1 mouse cellular context compared by ENCODE assay signal in the genomic region with DNA sequence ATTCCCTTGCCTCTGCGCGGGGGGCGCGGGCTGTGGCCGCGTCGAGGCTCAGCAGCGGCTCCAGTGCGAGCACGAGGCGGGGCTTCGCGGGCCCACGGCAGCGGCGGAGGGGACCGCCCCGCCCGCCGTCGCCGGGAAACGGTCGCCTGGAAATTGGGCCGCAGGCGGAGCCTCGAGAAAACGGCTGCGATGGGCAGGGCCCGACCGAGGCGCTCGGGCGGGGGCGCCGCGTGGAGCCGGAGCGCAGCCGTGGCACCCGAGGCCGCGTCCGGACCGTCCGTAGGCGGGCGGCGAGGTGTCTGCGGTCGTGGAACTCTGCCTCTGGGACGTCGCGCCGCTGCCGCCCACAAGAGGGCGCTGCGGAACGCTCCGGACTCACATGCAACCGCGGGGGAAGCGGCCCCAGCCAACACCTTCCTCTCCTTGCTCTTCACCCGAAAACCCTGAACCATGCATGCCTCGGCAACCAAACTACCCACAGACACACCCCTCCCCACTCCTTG.
TF ChIP-seq lines count a peak whose summit lies in the region.

A gene (minus strand): TSS at position 52 of the 503 bp plus-strand sequence.

TF ChIP-seq in CH12.LX, 34 proteins besides CTCF, POLR2A, EP300 and RAD21 (continued from another document):
- TF ChIP-seq ZC3H11A (IDR thresholded peaks at IDR 0.05; ENCODE audit: low read depth, low read length): peak; percentile 24; the same call in 1 of the 2 replicates
- TF ChIP-seq PAX5 (IDR thresholded peaks at IDR 0.05; ENCODE audit: low read length): no peak
- TF ChIP-seq MAX (IDR thresholded peaks at IDR 0.05; ENCODE audit: low read length): peak; percentile 92
- no peak for TF ChIP-seq JUND (conservative IDR thresholded peaks at IDR 0.05; ENCODE audit: low read depth, low read length)
- TF ChIP-seq IRF4 (IDR thresholded peaks at IDR 0.05; ENCODE audit: low read depth, low read length): peak; percentile 64
- peak; percentile 55; the same call in 1 of the 2 replicates for TF ChIP-seq ELF1 (IDR thresholded peaks at IDR 0.05; ENCODE audit: low read depth, low read length)
- no peak for TF ChIP-seq TBP (conservative IDR thresholded peaks at IDR 0.05; ENCODE audit: low read depth, low read length)
- TF ChIP-seq ZKSCAN1 (IDR thresholded peaks at IDR 0.05; ENCODE audit: borderline replicate concordance, low read depth, low read length): no peak
- TF ChIP-seq KAT2A (IDR thresholded peaks at IDR 0.05; ENCODE audit: insufficient replicate concordance, low read length): no peak
- no peak for TF ChIP-seq POLR2AphosphoS2 (IDR thresholded peaks at IDR 0.05; ENCODE audit: low read depth, low read length)
- TF ChIP-seq USF2 (conservative IDR thresholded peaks at IDR 0.05; ENCODE audit: low read depth, low read length): no peak
- TF ChIP-seq NELFE (IDR thresholded peaks at IDR 0.05; ENCODE audit: low read depth, low read length): peak; percentile 51; the same call in 1 of the 2 replicates
- TF ChIP-seq HCFC1 (IDR thresholded peaks at IDR 0.05; ENCODE audit: low read depth, low read length): peak; percentile 37
- no peak for TF ChIP-seq ZNF384 (IDR thresholded peaks at IDR 0.05; ENCODE audit: low read depth, low read length)
- peak; percentile 67 for TF ChIP-seq BHLHE40 (IDR thresholded peaks at IDR 0.05; ENCODE audit: low read depth, low read length)
- TF ChIP-seq UBTF (IDR thresholded peaks at IDR 0.05; ENCODE audit: low read depth, low read length): peak; percentile 97
- TF ChIP-seq MXI1 (IDR thresholded peaks at IDR 0.05; ENCODE audit: low read depth, low read length): peak; percentile 44; the same call in 1 of the 2 replicates
- TF ChIP-seq SIN3A (IDR thresholded peaks at IDR 0.05; ENCODE audit: low read length): 0 out of 2 replicates have a peak, but pooled peaks have one; percentile 63
